Mouse (Mus musculus) regulatory T cell (primary cell): ENCODE data around the gene Krtap4-2.
"Not testable (repeated sequence)": the region's sequence is repeated elsewhere in the genome, so short reads cannot be mapped to it uniquely, and the experiment has no call there.

ENCODE experiments used
- in situ Hi-C: fragments of 300-600 bp; cut with MboI, MseI; formaldehyde crosslinking; loops from one replicate; pipeline ENCODE4 v1.15.1; 2025; ENCODE audit warnings: high pct_unique_total_duplicates

The Krtap4-2 gene

DNA sequence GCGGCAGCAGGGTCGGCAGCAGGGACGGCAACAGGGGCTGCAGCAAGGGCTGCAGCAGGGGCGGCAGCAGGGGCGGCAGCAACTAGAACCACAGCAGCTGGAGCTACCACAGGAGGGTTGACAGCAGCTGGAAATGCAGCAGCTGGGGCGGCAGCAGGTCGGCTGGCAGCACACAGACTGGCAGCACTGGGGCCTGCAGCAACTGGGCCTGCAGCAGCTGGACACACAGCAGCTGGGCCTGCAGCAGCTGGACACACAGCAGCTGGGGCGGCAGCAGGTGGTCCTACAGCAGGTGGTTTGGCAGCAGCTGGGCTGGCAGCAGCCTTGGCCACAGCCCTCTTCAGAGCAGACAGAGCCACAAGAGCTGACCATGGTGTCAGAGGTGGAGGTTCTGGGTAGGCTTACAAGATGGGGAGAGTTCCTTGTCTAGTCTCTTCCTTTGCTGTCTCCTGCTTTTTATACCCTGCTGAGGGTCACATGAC lies at the start of gene Krtap4-2:
TSS of gene Krtap4-2 (minus strand) at position 432 of the 482 bp plus-strand sequence.
- in situ Hi-C loops = no loop called here

DNA sequence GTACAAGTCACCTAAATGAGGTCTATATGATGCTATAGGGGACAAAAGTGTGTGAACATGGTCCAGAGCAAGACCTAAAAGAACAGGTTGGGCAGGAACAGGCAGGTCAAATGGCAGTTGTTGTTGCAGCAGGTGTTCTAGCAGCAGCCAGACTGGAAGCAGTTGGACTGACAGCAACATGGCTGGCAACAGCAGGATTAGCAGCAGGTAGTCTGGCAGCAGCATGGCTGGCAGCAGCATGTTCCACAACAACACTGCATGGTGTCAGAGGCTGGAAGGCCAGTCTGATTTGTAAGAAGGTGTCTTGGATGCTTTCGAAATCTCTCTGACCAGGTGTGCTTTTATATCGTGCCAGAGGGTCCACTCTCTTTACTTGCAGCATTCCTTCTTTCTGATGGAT lies 48.6 kb upstream of the Krtap4-2 start:
- in situ Hi-C loops = no loop called here

DNA sequence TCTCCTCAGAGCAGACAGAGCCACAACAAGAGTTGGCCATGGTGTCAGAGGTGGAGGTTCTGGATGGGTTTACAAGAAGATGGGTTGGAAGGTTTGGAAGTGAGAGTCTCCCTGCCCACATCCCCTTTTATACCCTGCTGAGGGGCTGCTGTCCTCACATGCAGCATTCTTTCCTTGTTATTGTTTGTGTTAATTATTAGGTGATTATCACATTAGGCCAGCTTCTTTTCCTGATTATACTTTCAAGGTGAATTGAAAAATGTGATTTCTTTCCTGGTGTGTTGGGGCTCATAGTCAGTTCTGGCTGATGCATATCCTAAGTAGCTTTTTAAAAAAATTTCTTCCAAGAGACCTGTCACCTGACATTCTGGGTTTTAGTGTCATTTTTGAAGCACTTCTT lies 31.0 kb upstream of the Krtap4-2 start, which contains the start of gene Krtap4-6:
TSS of gene Krtap4-6 (minus strand) at position 101 of the 400 bp plus-strand sequence.
- in situ Hi-C loops = no loop called here

DNA sequence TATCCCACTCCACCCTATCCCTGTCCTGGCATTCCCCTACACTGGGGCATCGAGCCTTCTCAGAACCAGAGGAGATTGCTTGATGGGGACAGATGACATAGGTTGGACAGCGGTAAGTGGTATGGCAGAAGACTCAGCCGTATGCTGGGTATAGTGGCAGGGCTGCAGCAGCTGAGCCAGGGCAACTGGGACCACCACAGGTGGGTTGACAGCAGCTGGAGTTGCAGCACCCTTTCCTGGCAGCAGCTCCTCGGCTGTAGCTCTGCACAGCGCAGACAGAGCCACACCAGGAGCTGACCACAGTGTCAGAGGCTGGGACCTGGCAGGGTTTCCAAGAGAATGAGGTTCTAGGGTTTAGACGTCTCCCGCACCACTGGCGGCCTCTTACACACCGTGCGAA lies 27.9 kb upstream of the Krtap4-2 start:
- in situ Hi-C loops = no loop called here

DNA sequence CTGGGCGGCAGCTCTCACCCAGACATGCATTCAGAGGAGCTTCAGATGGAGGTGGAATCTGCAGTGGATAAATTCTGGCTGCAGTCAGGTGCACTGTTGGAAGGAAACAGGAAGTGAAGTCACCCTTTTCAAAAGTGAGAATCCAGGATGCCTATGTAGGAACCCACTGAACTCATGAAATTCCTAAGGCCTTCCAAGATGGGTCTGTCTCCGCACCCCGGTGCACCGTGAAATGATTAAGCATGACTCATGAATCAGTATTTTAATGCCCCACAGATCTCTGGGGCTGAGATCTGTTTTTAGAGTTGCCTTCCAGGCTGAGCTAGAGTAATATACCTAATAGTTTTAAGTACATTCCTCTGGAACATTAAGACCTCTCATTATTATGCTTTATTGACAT lies 24.4 kb upstream of the Krtap4-2 start:
- in situ Hi-C loops = no loop called here

DNA sequence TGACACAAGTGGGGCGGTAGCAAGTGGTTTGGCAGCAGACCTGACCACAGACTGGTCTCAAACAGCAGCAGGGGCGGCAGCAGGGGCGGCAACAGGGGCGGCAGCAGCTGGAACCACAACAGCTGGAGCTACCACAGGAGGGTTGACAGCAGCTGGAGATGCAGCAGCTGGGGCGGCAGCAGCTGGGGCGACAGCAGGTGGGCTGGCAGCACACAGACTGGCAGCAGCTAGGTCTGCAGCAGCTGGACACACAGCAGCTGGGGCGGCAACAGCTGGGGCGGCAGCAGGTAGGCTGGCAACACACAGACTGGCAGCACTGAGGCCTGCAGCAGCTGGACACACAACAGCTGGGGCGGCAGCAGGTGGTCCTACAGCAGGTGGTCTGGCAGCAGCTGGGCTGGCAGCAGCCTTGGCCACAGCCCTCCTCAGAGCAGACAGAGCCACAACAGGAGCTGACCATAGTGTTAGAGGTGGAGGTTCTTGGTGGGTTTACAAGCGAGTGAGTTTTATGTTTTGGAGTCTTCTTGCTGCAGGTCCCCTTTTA lies 23.7 kb upstream of the Krtap4-2 start, which contains the start of gene Gm11563:
TSS of gene Gm11563 (minus strand) at position 494 of the 544 bp plus-strand sequence.
- in situ Hi-C loops = not testable (repeated sequence)

DNA sequence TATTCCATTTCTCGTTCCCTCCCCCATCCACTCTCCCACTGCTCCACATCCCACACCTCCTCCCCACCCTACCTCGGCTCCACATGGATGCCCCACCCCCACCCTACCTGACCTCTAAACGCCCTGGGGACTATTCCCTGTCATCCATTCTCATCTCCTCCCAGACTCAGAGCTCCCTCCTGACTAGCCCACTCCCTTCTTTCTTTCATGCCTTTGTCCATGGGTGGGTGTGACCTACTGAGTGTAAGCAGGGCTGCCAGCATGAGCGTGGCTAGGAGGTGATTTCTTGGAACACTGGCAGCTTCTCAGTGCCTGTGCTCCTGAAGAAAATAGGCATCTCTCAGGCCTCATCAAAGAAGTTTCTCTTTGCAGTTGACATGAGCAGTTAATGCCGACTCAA lies 22.2 kb upstream of the Krtap4-2 start:
- in situ Hi-C loops = no loop called here

DNA sequence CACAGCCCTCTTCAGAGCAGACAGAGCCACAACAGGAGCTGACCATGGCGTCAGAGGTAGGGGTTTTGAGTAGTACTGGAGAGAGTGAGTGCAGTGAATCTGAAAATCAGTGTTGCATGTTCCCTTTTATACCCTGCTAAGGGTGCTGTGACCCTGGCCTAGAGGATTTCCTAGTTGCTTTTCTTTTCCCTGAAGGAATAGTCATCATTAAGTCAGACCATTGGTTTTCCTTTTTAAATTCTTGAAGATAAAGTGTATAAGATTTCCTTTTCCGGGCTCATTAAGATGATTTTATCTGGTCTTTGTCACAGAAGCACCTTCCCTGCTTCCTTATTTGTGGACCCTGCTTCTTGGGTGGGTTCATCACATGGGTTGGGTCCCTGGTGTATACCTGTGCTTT lies 15.3 kb upstream of the Krtap4-2 start, which contains the start of gene Gm11555:
TSS of gene Gm11555 (minus strand) at position 101 of the 400 bp plus-strand sequence.
- in situ Hi-C loops = no loop called here

DNA sequence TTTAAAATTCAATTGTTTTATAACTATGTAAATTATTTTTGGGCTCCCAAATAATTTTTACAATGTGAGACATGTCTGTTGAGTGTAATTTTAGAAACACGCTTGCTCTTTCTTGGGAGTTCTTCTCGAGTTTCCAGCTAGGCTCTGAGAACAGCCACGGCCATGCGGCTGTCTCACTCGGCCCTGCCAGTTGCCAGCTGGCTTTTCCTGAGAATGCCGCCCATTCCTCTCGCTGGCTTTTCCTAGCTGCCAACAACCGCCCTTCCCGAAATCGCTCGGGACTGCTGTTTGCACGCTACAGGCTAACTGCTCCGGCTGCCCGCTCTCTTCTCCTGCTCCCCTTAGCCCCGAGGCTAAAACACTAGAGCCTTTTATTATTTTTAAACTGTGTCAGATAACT lies 11.6 kb upstream of the Krtap4-2 start:
- in situ Hi-C loops = no loop called here

DNA sequence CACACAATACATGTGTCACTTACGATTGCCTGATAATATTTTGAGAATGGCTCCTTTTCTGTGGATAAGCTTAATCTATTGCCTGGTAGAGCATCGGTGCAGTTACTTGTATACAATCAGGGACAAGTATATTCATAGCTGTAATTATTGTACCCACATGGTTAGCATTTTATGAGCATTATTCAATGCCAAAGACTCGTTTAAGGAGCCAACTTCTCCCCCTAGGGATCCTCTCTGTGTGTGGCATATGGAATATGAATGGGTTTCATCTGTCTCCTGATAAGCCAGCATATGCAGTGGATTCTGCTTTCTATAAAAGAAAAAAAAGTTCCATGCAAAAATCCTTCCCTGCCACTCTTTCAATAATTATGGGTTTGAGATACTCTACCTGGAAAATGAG lies 9.5 kb upstream of the Krtap4-2 start:
- in situ Hi-C loops = no loop called here

DNA sequence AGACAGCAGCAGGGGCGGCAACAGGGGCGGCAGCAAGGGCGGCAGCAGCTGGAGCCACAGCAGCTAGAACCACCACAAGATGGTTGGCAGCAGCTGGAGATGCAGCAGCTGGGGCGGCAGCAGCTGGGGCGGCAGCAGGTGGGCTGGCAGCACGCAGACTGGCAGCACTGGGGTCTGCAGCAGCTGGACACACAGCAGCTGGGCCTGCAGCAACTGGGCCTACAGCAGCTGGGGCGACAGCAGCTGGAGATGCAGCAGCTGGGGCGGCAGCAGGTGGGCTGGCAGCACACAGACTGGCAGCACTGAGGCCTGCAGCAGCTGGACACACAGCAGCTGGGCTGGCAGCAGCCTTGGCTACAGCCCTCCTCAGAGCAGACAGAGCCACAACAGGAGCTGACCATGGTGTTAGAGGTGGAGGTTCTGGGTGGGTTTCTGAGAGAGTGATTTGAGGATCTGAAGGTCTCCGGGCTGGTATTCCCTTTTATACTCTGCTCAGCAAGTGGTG lies 8.8 kb upstream of the Krtap4-2 start, which contains the start of gene Krtap4-7:
TSS of gene Krtap4-7 (minus strand) at position 455 of the 505 bp plus-strand sequence.
- in situ Hi-C loops = not testable (repeated sequence)

DNA sequence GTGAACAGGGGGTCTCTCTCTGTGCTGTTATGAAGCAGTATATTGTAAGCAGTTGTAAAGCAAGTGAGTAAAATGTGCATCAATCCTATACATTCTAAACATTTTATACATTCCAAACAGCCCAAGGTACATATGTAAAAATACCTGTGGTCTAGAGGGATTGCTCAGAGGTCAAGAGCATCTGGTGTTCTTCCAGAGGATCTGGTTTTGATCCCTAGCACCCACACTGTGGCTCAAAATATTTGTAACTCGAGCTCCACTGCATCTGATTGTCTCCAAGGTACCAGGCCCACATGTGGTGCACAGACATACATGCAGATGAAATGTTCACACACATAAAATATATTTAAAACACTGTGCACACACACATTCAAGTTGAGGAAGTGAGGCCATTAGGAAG lies 6.0 kb upstream of the Krtap4-2 start:
- in situ Hi-C loops = no loop called here

DNA sequence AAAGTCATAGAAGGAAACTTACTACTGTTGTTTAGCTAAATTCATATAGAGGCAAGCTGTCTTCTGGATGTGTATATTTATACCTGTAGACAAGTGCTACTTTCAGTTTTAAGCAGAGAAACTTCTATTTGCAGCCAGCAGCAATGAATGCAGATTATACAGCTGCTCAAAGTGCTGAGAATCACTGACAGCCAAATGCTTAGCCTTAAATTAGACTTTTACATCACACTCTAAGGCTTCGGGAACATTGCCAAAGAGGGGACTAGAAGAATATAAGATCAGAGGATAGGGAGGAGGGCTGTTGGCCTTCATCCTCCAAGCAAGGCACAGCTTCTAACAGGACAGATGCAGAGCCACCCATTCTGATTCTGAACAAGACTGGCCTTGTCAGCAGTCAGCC lies 2.2 kb upstream of the Krtap4-2 start:
- in situ Hi-C loops = no loop called here

DNA sequence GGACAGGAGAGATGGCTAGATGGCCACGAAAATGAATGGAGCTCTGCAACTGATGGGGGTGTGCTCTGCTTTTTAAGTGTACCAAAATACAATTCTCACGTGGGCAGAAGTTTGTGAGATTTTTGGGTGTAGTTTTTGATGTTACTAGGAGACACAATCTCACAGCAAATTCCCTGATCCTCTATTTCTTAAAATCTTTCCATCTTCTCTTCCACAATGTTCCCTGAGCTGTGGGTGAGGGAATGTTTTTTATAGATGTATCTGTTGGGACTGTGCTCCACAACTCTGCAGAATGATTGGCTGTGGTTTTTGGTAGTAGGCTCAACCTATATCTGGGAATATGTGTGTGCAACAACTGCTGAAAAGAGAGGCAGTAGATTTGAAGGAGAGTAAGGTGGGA lies 1.6 kb downstream of the Krtap4-2 start:
- in situ Hi-C loops = no loop called here

DNA sequence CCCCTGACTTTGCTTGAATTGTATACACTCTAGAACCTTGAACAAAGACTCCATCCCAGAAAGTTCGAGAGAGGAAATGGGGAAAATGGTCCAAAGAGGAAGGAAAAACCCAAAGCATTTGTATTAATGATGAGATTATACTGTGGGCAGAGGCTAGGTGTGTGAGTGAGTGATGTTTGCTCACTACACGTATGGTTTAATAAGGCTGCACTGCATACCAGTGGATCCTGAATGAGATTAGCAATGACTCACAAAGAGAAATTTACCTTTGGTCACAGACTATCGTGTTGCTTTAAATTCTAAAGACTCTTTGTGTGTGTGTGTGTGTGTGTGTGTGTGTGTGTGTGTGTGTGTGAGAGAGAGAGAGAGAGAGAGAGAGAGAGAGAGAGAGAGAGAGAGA lies 4.0 kb downstream of the Krtap4-2 start:
- in situ Hi-C loops = no loop called here

DNA sequence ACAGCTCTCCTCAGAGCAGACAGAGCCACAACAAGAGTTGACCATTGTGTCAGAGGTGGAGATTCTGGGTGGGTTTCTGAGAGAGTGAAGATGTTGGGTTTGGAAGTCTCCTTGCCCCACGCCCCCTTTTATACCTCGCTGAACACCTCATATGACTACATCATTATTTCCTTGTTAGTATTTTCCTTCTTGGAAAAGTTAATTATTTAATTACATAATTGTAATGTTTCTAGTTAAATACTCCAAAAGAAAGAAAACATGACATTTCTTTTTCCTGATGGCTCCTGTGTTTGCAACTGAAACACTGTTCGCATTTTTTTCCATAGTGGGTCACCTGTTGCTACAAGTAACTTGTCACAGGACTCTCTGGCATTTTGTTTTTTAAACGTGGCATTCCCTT lies 6.7 kb downstream of the Krtap4-2 start, which contains the start of gene Krtap4-1:
TSS of gene Krtap4-1 (minus strand) at position 101 of the 400 bp plus-strand sequence.
- in situ Hi-C loops = no loop called here

DNA sequence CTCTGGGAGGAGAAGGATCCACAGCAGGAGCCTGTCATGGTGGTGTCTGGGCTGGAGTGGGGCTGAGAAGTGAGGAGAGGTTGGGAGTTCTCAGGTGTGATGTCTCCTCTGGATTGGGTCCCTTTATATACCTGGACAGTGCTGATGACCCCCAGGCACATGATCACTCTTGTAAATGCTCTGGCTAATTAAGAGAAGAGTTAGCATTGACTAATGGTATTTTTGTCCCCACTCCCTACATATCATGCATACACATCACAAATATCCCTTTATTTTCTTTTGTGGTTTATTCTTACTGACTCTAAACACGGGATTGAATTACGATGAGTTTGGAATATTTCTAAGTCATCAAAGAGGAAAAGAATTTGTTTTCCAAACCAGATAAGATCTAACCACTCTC lies 14.5 kb downstream of the Krtap4-2 start, which contains the start of gene Gm11562:
TSS of gene Gm11562 (minus strand) at position 101 of the 400 bp plus-strand sequence.
- in situ Hi-C loops = no loop called here

DNA sequence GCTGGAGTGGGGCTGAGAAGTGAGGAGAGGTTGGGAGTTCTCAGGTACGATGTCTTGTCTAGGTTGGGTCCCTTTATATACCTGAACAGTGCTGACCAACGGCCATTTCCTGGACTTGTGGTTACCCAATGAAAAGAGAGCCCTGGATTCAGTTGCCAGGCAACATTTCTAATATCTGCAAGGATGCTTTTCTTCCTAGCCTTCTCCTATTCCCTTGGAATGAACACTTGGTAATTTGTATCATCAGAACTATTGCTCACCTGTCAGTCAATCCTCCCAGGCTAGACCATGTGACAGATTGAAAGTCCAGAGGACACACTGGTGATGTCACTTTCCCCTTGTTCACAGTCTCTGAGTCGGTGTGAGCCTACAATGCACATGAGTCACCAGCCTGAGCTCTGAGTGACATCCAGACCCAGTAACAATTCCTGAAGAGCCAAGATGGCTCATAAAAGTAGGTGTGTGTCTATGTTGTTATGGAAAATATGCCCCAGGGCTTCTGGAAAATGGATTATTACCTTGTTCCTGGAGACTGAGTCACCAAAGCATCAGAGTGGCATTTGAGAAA lies 20.0 kb downstream of the Krtap4-2 start, which contains the start of gene Krtap2-4:
TSS of gene Krtap2-4 (minus strand) at position 51 of the 568 bp plus-strand sequence.
- in situ Hi-C loops = no loop called here

DNA sequence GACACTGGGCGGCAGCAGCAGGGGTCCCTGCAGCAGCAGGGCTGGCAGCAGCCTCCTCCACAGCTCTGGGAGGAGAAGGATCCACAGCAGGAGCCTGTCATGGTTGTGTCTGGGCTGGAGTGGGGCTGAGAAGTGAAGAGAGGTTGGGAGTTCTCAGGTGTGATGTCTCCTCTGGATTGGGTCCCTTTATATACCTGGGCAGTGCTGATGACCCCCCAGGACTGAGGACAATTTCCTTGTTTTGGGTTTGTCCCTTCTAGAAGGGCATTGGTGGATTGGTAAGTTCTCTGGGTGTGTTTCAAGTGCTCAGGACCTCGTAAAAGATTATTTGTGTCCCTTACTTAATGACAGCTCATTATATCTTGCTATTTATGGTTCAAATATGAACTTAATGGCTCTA lies 24.8 kb downstream of the Krtap4-2 start, which contains the start of gene Gm11937:
TSS of gene Gm11937 (minus strand) at position 101 of the 400 bp plus-strand sequence.
- in situ Hi-C loops = not testable (repeated sequence)

DNA sequence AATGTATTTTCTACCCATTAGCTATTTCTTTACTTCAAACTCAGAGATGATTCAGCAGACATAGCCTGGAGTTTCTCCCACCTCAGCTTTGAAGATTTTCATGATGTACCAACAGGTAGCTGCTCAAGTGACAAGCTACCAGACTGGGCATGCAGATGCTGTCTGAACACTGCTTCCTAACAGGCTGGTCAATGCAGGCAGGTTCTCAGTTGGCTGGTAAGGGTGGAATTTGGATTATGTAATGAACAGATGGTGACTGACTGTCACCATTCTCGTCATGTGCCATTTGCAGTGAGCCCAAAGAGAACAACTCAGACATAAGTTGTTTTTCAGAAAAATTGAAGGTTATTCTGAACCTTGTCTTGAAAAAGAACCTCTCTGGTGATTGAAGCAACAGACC lies 25.8 kb downstream of the Krtap4-2 start:
- in situ Hi-C loops = no loop called here

DNA sequence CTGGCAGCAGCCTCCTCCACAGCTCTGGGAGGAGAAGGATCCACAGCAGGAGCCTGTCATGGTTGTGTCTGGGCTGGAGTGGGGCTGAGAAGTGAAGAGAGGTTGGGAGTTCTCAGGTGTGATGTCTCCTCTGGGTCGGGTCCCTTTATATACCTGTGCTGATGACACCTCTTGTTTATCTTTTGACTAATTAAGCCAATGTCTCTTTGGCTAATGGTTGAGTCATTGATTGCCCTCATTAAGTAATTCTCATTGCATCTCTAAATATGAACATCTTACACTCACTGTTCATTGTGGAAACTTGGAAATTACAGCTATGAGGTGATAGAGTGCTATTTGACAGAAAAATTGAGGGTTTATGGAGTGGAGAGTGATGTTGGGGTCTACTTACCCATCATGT lies 31.7 kb downstream of the Krtap4-2 start, which contains the start of gene Gm11938:
TSS of gene Gm11938 (minus strand) at position 101 of the 400 bp plus-strand sequence.
- in situ Hi-C loops = not testable (repeated sequence)

DNA sequence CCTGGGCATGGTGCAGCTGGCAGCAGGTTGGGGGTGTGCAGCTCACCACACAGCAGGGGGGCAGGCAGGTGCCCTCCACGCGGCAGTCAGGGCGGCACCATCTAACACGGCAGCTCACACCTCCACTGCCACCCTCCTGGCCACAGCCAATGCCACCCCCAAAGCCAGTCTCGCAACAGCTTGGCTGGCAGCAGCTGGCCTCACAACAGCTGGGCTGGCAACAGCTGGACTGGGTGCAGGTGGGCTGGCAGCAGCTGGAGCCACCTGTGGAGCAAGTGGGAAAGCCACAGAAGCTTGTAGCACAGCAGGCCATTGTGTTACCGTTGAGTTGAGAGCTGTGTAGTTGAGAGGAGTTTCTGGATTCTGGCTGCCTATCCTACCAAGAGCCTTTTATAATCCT lies 37.1 kb downstream of the Krtap4-2 start, which contains the start of gene Krtap9-3:
TSS of gene Krtap9-3 (minus strand) at position 364 of the 400 bp plus-strand sequence.
- in situ Hi-C loops = not testable (repeated sequence)
